Mouse (Mus musculus) hindbrain, embryonic 15.5 days (tissue): Measurements from ENCODE around the gene Cybrd1. TPM values are rescaled to one million over a fixed set of nuclear protein-coding genes. Genes with fewer than 3 reads are reported as not detected.

Experiments
- ATAC-seq: fragments of 200-750 bp; cut with Nextera tagmentation; 2 replicates; pipeline ENCODE4 v1.8.0; 2017; ENCODE audit warnings: low read depth, moderate number of reproducible peaks, moderate TSS enrichment; ENCODE audit not compliant: low FRiP score
- H3K27ac ChIP-seq: fragments of 300-500 bp; sonication (generic); replicated peaks from 2 replicates; pipeline ENCODE4 v1.5.1; 2015; ENCODE audit warnings: mild to moderate bottlenecking, inconsistent platforms
- H3K27me3 ChIP-seq: fragments of 300-500 bp; sonication (generic); 2 replicates; pipeline ENCODE4 v1.6.1; 2015; ENCODE audit warnings: control low read depth, inconsistent platforms
- H3K36me3 ChIP-seq: fragments of 300-500 bp; sonication (generic); 2 replicates; pipeline ENCODE4 v1.6.1; 2015; ENCODE audit warnings: control low read depth, inconsistent platforms
- H3K4me1 ChIP-seq: fragments of 300-500 bp; sonication (generic); replicated peaks from 2 replicates; pipeline ENCODE4 v1.6.1; 2015; ENCODE audit warnings: control low read depth, inconsistent platforms
- H3K4me2 ChIP-seq: fragments of 300-500 bp; sonication (generic); 2 replicates; pipeline ENCODE4 v1.6.1; 2015; ENCODE audit warnings: moderate library complexity, mild to moderate bottlenecking, inconsistent platforms
- H3K4me3 ChIP-seq: fragments of 300-500 bp; sonication (generic); 2 replicates; pipeline ENCODE4 v1.5.1; 2015; ENCODE audit warnings: mild to moderate bottlenecking, inconsistent platforms
- H3K9ac ChIP-seq: fragments of 300-500 bp; sonication (generic); 2 replicates; pipeline ENCODE4 v1.6.1; 2015; ENCODE audit warnings: inconsistent platforms
- H3K9me3 ChIP-seq: fragments of 300-500 bp; sonication (generic); 2 replicates; pipeline ENCODE4 v1.6.1; 2016; ENCODE audit warnings: control low read depth, inconsistent platforms
- WGBS: fragments of 180-500 bp; shearing (Covaris S2); methylation state at CpG from one replicate; pipeline ENCODE4 v1.1.7; 2015; 5-methylcytosine and 5-hydroxymethylcytosine counted together
- polyA plus RNA-seq: library from polyadenylated mRNA; unstranded; fragments of >200 nt; fragmentation: Nextera tagmentation; extraction: Ambion mirVana; gene quantifications from 2 replicates; pipeline ENCODE4 v1.2.1, GENCODE M21; 2015

Gene Cybrd1
- polyA plus RNA-seq, 1 experiment from 2014 or later, result 5.9 TPM

DNA sequence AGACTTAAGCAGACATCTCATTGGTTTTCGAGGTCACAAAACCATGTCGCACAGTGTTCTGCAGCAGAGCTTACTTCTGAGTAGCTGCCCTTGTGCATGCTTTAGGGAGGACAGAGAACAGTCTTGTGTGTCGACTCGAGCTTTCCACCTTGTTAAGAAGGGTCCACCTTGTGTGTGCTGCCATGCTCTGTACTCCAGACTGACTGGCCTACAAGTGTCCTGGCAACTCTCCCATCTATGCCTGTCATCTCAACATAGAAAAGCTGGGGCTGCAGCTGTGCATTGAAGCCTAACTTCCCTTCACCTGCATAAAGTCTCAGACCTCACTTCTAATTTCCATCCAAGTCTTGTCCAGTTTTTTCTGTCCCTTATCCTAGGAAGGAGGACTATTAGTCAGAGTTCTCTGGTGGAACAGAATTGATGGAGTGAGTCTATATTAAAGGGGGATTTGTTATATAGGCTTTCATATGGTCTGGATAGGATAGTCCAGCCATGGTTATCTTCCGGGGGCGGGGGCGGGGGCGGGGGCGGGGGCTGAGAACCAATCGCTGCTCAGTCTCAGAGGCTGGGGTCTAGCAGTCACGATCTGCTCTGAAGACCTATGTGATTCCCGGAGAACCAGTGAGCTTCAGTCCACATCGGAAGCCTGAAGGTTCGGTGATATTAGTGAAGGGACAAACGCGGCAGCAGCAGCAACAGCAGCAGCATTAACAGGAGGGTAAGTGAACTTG, 42.0 kb downstream of the Cybrd1 start:
- peak overlapping the region; percentile 3 for H3K4me3 ChIP-seq
- peaks cover 15% of the 10 kb centered on the region for H3K4me1 ChIP-seq
- H3K27me3 ChIP-seq, result no peaks in the 10 kb centered on the region
- H3K36me3 ChIP-seq, result no peaks in the 10 kb centered on the region
- peak overlapping the region; percentile 42 for H3K4me2 ChIP-seq
- WGBS, result 78% methylated on average over 16 of the region's 16 CpGs
- ATAC-seq, result peak; percentile 31; the same call in 1 of the 2 replicates
- no peaks in the 10 kb centered on the region for H3K9me3 ChIP-seq
- peak overlapping the region; percentile 42 for H3K27ac ChIP-seq
- H3K9ac ChIP-seq, result no peak overlapping the region

GRCm38 (mm10) chr2:71160307-71160861, 42.7 kb downstream of the Cybrd1 start:
- H3K27me3 ChIP-seq, result no peaks in the 10 kb centered on the region
- peaks cover 15% of the 10 kb centered on the region for H3K4me1 ChIP-seq
- 30% methylated on average over 11 of the region's 11 CpGs for WGBS
- H3K9ac ChIP-seq, result no peak overlapping the region
- H3K9me3 ChIP-seq, result no peaks in the 10 kb centered on the region
- H3K36me3 ChIP-seq, result no peaks in the 10 kb centered on the region
- peak overlapping the region; percentile 42 for H3K27ac ChIP-seq
- H3K4me2 ChIP-seq, result peak overlapping the region; percentile 42
- H3K4me3 ChIP-seq, result peak overlapping the region; percentile 3
- ATAC-seq, result peak; percentile 85

- no peak overlapping the region for H3K9ac ChIP-seq
- no peaks in the 10 kb centered on the region for H3K27me3 ChIP-seq
- no peaks in the 10 kb centered on the region for H3K9me3 ChIP-seq
- ATAC-seq, result no peak
- H3K4me3 ChIP-seq, result no peak overlapping the region
- peaks cover 15% of the 10 kb centered on the region for H3K4me1 ChIP-seq
- no peaks in the 10 kb centered on the region for H3K36me3 ChIP-seq
- H3K4me2 ChIP-seq, result no peak overlapping the region
- no peak overlapping the region for H3K27ac ChIP-seq
- WGBS, result 87% methylated on average over 7 of the region's 7 CpGs
These were observed 43.8 kb downstream of the Cybrd1 start for GRCm38 (mm10) chr2:71161558-71161957.

DNA sequence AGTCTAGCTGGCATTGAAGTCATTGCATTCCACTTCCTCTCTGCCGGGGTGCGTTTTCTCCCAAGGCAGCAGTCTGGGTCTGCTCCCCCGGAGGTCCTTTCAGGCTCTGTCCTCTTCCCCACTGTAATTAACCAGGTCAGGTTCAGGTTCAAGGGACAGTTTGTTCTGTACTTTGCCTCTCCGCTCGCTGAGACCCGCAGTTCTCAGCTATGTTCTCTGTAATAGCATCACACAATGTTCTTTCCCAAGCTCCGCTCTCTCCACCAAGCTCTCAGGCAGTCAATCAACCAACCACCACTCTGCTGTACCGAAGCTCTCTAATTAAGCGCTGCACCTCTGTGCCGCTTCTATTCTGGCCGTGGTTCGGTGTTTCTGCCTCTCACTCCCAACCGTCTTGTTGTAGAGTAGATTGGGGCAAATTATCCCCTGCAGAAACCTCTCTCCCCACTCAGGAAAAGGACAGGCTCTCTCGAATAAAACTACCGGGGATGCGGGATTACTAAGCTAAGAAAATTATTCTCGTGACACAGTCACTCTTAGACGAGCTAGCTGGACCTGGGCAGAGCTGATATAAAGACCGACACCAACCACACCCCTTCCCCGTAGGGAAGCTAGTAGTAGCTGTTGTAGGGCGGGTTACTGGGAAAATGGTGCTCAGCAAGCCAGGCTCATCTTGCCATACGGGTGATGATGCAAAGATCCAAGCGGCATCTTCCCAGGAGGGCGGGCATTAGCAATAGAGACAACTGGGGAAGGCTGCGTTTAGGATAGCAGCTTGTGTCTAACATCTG, 45.3 kb downstream of the Cybrd1 start:
- Histone ChIP-seq H3K27me3 (no peaks in the 10 kb centered on the region), H3K4me3 (no peak overlapping the region), H3K4me1 (peaks cover 15% of the 10 kb centered on the region), H3K9me3 (no peaks in the 10 kb centered on the region), H3K4me2 (no peak overlapping the region), H3K27ac (no peak overlapping the region), H3K36me3 (no peaks in the 10 kb centered on the region), H3K9ac (no peak overlapping the region)
- ATAC-seq, result no peak
- 78% methylated on average over 25 of the region's 25 CpGs for WGBS

GRCm38 (mm10) chr2:71167211-71167610, 49.5 kb downstream of the Cybrd1 start:
- Histone ChIP-seq H3K36me3 (no peaks in the 10 kb centered on the region), H3K9ac (no peak overlapping the region), H3K4me3 (no peak overlapping the region), H3K4me1 (peaks cover 12% of the 10 kb centered on the region), H3K27me3 (no peaks in the 10 kb centered on the region), H3K9me3 (no peaks in the 10 kb centered on the region), H3K27ac (no peak overlapping the region), H3K4me2 (no peak overlapping the region)
- WGBS, result 86% methylated on average over 4 of the region's 4 CpGs
- ATAC-seq, result no peak

DNA sequence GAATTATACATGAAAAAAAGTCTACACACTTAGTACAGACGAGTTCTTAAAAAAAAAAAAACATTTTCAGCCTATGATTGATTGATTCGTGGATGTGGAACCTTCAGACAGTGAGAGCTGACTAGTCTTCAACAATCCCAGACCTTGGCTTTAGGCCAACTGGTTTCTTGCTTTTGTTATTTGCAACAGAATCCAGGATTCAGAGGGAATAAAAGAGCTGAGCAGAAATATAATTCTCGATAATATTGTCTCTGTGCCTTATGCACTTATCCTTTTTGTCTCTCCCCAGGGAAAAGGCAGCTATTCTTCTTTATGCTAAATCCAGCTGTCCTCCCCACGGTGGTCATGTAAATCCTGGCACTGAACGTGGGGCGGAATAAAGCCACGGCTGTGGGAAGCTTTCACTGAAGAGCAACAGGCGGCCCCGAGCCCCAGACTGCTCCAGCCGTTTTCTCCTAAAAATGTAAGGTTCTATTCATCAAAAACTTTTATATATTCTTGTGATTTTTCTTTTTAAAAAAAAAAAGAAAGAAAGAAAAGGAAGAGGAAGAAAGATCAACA, 50.8 kb downstream of the Cybrd1 start:
- peak overlapping the region; percentile 36; the same call in 1 of the 2 replicates for H3K27ac ChIP-seq
- no peak for ATAC-seq
- no peaks in the 10 kb centered on the region for H3K36me3 ChIP-seq
- peaks cover 8% of the 10 kb centered on the region for H3K4me1 ChIP-seq
- 0 out of 2 replicates have a peak overlapping the region, but pooled peaks have one; percentile 13 for H3K4me2 ChIP-seq
- WGBS, result 21% methylated on average over 10 of the region's 10 CpGs
- no peaks in the 10 kb centered on the region for H3K27me3 ChIP-seq
- no peak overlapping the region for H3K4me3 ChIP-seq
- no peaks in the 10 kb centered on the region for H3K9me3 ChIP-seq
- H3K9ac ChIP-seq, result no peak overlapping the region

GRCm38 (mm10) chr2:71173031-71173430, 55.3 kb downstream of the Cybrd1 start:
- no peaks in the 10 kb centered on the region for H3K36me3 ChIP-seq
- H3K27ac ChIP-seq, result no peak overlapping the region
- no peaks in the 10 kb centered on the region for H3K9me3 ChIP-seq
- H3K4me3 ChIP-seq, result no peak overlapping the region
- H3K4me1 ChIP-seq, result peaks cover 8% of the 10 kb centered on the region
- 65% methylated on average over 3 of the region's 3 CpGs for WGBS
- no peak for ATAC-seq
- H3K4me2 ChIP-seq, result no peak overlapping the region
- H3K27me3 ChIP-seq, result no peaks in the 10 kb centered on the region
- H3K9ac ChIP-seq, result no peak overlapping the region

- Histone ChIP-seq H3K4me1 (no peaks in the 10 kb centered on the region), H3K4me2 (no peak overlapping the region), H3K4me3 (no peak overlapping the region), H3K27ac (no peak overlapping the region), H3K27me3 (no peaks in the 10 kb centered on the region), H3K9ac (no peak overlapping the region), H3K36me3 (no peaks in the 10 kb centered on the region), H3K9me3 (no peaks in the 10 kb centered on the region)
- 63% methylated on average over 9 of the region's 9 CpGs for WGBS
- ATAC-seq, result no peak
These were observed 58.9 kb downstream of the Cybrd1 start for GRCm38 (mm10) chr2:71176329-71177249.

DNA sequence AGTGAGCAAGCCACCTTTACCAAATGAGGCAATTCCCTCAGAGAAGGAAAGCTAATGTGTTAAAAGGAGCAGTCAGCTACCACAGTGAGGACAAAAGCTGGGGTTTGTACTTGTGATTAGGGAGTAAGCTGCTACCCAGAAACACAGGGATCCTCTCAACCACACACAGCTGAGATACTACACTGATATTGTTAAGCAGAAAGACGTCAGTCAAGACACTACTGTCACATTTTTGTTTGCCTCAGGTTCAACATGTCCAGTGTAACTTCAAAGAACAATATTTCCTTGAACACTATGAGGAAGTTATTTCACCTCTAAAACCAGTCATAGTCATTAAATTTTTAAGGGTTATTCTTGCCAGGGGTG, 59.5 kb downstream of the Cybrd1 start:
- H3K4me1 ChIP-seq, result no peaks in the 10 kb centered on the region
- H3K27me3 ChIP-seq, result no peaks in the 10 kb centered on the region
- H3K9me3 ChIP-seq, result no peaks in the 10 kb centered on the region
- no peak for ATAC-seq
- no peaks in the 10 kb centered on the region for H3K36me3 ChIP-seq
- no peak overlapping the region for H3K27ac ChIP-seq
- 73% methylated on average over 1 of the region's 1 CpGs for WGBS
- no peak overlapping the region for H3K9ac ChIP-seq
- no peak overlapping the region for H3K4me3 ChIP-seq
- H3K4me2 ChIP-seq, result no peak overlapping the region

DNA sequence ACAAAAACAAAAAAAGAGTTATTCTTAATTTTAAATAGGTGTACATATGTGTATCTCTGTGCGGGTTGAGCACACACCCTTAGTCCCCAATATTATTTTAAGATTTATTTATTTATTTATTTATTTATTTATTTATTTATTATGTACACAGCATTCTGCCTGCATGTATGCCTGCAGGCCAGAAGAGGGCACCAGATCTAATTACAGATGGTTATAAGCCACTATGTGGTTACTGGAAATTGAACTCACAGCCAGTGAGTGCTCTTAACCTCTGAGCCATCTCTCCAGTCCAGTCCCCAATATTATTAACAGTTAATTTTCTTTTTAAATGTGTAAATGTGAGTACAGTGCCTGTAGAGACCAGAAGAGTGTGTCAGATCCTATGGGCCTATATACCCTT, 60.0 kb downstream of the Cybrd1 start:
- Histone ChIP-seq H3K27ac (no peak overlapping the region), H3K9me3 (no peaks in the 10 kb centered on the region), H3K4me1 (no peaks in the 10 kb centered on the region), H3K4me3 (no peak overlapping the region), H3K9ac (no peak overlapping the region), H3K36me3 (no peaks in the 10 kb centered on the region), H3K27me3 (no peaks in the 10 kb centered on the region), H3K4me2 (no peak overlapping the region)
- no peak for ATAC-seq
- WGBS, result 91% methylated on average over 1 of the region's 1 CpGs

DNA sequence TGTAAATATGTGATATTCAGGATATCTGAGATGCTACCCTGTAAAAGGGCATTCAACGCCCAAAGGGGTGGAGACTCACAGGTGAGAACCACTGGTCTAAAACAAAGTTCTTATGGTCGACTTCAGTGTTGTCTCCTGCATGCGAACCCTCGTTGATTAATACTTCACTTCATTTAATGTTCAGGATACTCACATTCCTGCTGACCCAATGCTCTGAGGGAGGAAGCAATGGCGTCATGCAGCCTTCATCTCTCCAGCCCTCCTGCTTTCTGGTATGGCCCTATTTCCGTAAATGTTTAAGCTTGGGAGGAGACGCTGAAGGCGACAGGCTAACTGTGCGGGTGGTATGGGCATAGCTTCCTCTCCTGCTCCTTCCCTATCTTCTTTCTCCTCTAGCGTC, 62.0 kb downstream of the Cybrd1 start:
- WGBS, result 95% methylated on average over 10 of the region's 10 CpGs
- Histone ChIP-seq H3K27ac (no peak overlapping the region), H3K9me3 (no peaks in the 10 kb centered on the region), H3K4me1 (no peaks in the 10 kb centered on the region), H3K36me3 (no peaks in the 10 kb centered on the region), H3K9ac (no peak overlapping the region), H3K27me3 (no peaks in the 10 kb centered on the region), H3K4me2 (no peak overlapping the region), H3K4me3 (no peak overlapping the region)
- no peak for ATAC-seq
